Mouse (Mus musculus): Measurements from ENCODE around the gene Atm.

Atm gene

DNA sequence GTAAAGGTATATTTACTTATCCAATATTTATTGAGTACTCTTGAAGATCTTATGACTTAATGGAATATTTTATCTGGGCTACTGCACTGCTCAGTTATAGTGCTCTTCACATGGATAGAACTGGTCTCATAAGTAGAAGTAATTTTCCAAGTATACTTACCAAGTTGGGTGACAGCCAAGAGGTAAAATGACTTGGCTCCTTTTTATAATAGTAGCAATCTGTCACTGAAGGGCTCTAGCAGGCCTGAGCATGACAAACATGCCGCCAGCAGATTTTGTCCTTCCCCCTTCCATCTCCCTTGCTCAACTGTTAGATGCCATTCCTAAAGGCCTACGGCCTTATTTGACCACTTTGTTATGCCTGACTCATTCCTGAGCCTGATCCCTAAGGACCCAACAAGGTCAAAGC lies 127.6 kb downstream of the Atm start:
- no peak for DNase-seq (ENCODE audit: low read depth, low spot score)

- DNase-seq (ENCODE audit: low read depth, low spot score) = no peak
These were observed 128.0 kb downstream of the Atm start for GRCm38 (mm10) chr9:53408548-53408947.

- DNase-seq (ENCODE audit: low read depth, low spot score) = no peak
These were observed 131.5 kb downstream of the Atm start for GRCm38 (mm10) chr9:53404753-53405722.

- no peak for DNase-seq (ENCODE audit: low read depth, low spot score)
These were observed 132.3 kb downstream of the Atm start for GRCm38 (mm10) chr9:53404050-53404752.

DNA sequence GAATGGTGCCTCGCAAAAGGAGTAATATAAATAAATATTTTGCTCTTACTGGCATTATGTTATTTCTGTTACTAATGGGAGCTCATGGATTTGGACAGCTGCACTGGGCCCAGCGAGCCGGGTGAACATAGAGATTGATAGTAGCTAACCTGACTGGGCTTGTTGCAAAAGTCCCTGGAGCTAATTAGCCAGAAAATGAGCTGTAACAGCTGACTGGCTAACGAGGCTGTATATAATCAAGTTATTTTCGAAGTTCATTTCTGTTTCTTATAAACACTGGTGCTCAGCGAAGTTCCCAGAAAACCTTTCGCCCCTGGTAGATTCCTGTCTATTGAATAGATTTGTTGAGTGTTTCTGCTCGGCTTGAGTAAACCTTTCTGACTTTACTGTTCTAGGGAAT lies 133.5 kb downstream of the Atm start:
- no peak for DNase-seq (ENCODE audit: low read depth, low spot score)

- DNase-seq (ENCODE audit: low read depth, low spot score) = no peak
These were observed 134.2 kb downstream of the Atm start, which contains the start of gene 4930550C14Rik for GRCm38 (mm10) chr9:53402291-53402711. Gene 4930550C14Rik (plus strand): TSS chr9:53402325.

GRCm38 (mm10) chr9:53401146-53401545 lies 135.4 kb downstream of the Atm start:
- DNase-seq (ENCODE audit: low read depth, low spot score) = no peak

GRCm38 (mm10) chr9:53400696-53401095 lies 135.8 kb downstream of the Atm start:
- no peak for DNase-seq (ENCODE audit: low read depth, low spot score)

- no peak for DNase-seq (ENCODE audit: low read depth, low spot score)
These were observed 137.0 kb downstream of the Atm start for GRCm38 (mm10) chr9:53399537-53399936.

GRCm38 (mm10) chr9:53398388-53398700 lies 138.2 kb downstream of the Atm start:
- no peak for DNase-seq (ENCODE audit: low read depth, low spot score)

GRCm38 (mm10) chr9:53397685-53398387 lies 138.7 kb downstream of the Atm start:
- DNase-seq (ENCODE audit: low read depth, low spot score) = no peak

DNA sequence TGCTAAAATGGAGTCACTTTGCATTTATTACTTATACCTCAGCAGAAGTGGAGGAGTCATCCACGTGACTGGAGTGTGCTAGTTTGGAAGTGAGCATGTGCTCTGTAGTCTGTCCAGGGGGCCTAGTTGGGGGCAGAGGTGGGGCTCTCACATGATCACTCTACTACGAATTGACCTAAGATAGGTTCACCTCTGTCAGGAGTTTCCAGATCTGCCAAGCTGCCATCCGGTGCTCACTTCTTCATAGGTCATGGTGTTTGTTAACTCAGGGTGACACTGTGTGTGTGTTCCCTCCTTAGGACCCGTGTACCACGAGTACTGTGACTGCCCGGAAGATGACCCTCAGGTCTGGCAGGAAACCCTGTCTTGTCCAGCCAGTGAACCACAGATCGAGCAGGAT lies 146.4 kb downstream of the Atm start:
- no peak for DNase-seq (ENCODE audit: low read depth, low spot score)

All from retina, adult 2 months (tissue).